Mouse (Mus musculus): ENCODE data around the gene Krtap24-1.

Krtap24-1 gene

DNA sequence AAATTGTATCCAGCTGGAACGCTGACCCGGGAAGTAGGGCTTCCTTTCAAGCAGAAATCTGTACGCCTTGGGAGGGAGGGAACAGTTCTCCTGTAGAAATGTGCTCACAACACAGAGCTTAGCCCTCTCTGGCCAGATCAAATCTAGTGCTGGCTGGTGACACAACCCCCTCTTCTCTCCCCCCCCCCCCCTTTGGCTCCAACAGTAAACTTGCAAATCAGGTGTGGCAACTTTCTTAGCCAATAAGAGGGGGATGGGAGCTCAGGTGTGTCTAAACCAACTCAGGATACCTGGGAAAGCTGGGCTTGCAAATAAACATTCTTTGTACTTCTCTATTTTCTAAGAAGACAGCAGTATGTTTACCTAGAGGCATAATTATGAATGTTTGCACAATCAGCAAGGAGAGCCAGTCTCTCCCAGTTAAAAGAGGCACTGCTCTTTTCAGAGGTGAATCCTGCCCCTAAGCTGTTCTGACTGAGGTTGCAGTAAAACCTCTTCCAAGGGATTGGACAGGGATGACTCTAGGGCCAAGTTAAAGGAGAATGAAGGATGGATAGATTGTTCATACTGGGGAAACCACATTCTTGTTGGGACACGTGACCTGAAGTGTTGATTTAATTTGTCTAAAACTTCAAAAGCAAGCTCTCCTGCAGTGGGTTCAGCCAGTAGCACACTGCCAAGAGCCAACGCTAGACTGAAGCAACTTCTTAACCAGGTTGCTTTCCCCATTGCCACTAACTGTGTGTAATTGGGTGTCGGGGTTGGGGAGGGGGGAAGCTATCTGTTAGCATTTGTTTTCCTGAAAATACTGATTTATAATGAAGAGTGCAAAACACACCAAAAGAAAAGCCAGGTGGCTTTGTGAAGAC is 48.8 kb downstream of the Krtap24-1 start, which contains the start of gene Cldn8:
Gene Cldn8, minus strand, starts transcription at position 139 of the 869 bp plus-strand sequence.
- no peak for DNase-seq

DNA sequence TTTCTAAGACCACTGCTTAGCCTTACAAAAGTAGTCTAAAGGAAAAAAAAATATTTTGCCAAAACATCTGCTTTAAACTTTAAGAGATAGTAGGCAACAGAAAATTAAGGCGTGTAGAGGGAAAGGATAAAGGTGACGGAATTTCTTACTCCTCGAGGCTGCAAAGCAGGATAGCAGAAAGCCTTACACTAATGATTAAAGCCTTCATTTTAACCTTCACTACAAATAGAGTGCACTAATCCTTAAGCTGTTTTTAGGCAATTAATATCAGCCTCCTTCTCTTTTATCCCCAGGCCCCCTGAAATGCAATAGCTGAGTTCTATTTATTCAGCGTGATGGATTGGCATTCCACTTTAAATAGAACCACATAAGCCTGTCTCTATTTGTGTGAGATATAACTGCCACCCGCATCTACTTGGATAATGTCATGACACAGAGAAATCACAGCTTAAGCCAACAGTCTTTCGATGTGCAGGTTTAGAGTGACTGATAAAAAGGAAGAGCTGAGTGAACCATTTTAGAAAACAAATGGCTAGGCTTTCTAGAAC is 50.4 kb downstream of the Krtap24-1 start:
- no peak for DNase-seq

All from thymus, postnatal 36 days (tissue).